Mouse (Mus musculus) ES-E14 (cell line): ENCODE results near the gene Borcs5. TPM values are rescaled to one million over a fixed set of nuclear protein-coding genes. Genes with fewer than 3 reads are reported as not detected.

Source experiments
- DNase-seq: peaks from one replicate; pipeline ENCODE4 v3.0.0-alpha.2; 2013; ENCODE audit warnings: low read depth, low spot score
- H3K27ac ChIP-seq: 2 replicates; pipeline ENCODE4 v1.5.1; 2012; ENCODE audit warnings: low read depth, mild to moderate bottlenecking, low read length, moderate library complexity, mixed read lengths; ENCODE audit not compliant: poor library complexity, insufficient read depth, severe bottlenecking
- H3K36me3 ChIP-seq: 2 replicates; pipeline ENCODE4 v1.6.1; 2012; ENCODE audit warnings: mild to moderate bottlenecking, low read length, moderate library complexity, mixed read lengths; ENCODE audit not compliant: control insufficient read depth, poor library complexity, insufficient read depth, severe bottlenecking
- H3K4me1 ChIP-seq, 2 experiments: fragments of 150-350 bp in 1 of 2; sonication (generic) in 1 of 2; 2 replicates each; pipeline ENCODE4 v1.6.1; 2012; ENCODE audit warnings: low read length in 2 of 2, mild to moderate bottlenecking in 1 of 2, mixed read lengths in 1 of 2; ENCODE audit not compliant: control insufficient read depth in 2 of 2, insufficient read depth in 2 of 2, poor library complexity in 1 of 2
- H3K4me3 ChIP-seq, 2 experiments: fragments of 150-350 bp in 1 of 2; sonication (generic) in 1 of 2; 2 replicates each; pipeline ENCODE4 v1.5.1; 2012; ENCODE audit warnings: low read length in 2 of 2, low read depth in 1 of 2, mild to moderate bottlenecking in 1 of 2, mixed read lengths in 1 of 2; ENCODE audit not compliant: insufficient read depth in 1 of 2, poor library complexity in 1 of 2, severe bottlenecking in 1 of 2
- H3K9ac ChIP-seq: 2 replicates; pipeline ENCODE4 v1.6.1; 2012; ENCODE audit warnings: low read depth, mild to moderate bottlenecking, low read length, mixed read lengths; ENCODE audit not compliant: poor library complexity, insufficient read depth, severe bottlenecking
- H3K9me3 ChIP-seq: fragments of 150-350 bp; sonication (generic); 2 replicates; pipeline ENCODE4 v1.6.1; 2012; ENCODE audit warnings: low read depth, mild to moderate bottlenecking, low read length; ENCODE audit not compliant: control insufficient read depth, insufficient read depth
- CHD2 ChIP-seq: IDR thresholded peaks from 2 replicates; pipeline ENCODE4 v1.6.1; 2014; ENCODE audit warnings: mild to moderate bottlenecking, low read depth, low read length, inconsistent platforms
- HCFC1 ChIP-seq: IDR thresholded peaks from 2 replicates; pipeline ENCODE4 v1.6.1; 2012; ENCODE audit warnings: low read length, inconsistent platforms, borderline replicate concordance; ENCODE audit not compliant: insufficient read depth
- MAFK ChIP-seq: IDR thresholded peaks from 2 replicates; pipeline ENCODE4 v1.6.1; 2014; ENCODE audit warnings: mild to moderate bottlenecking, low read depth, low read length, inconsistent platforms; ENCODE audit not compliant: insufficient read depth
- ZC3H11A ChIP-seq: IDR thresholded peaks from 2 replicates; pipeline ENCODE4 v1.6.1; 2012; ENCODE audit warnings: low read depth, mild to moderate bottlenecking, inconsistent platforms, low read length, borderline replicate concordance
- ZNF384 ChIP-seq: IDR thresholded peaks from 2 replicates; pipeline ENCODE4 v1.6.1; 2012; ENCODE audit warnings: low read depth, low read length, inconsistent platforms
- in situ Hi-C, 2 experiments: fragments of 600-800 bp; cut with MboI; formaldehyde crosslinking; loops; one replicate each; pipeline ENCODE4 v1.15.1; 2025; ENCODE audit warnings: low sequenced_read_pairs in 2 of 2, inconsistent platforms in 1 of 2; ENCODE audit not compliant: unreplicated experiment in 2 of 2
- total RNA-seq: library from RNA; depleted of rRNA; stranded (reverse); fragments of 300-350 nt; gene quantifications from 2 replicates; pipeline ENCODE4 v1.2.3, GENCODE M21; 2012

Borcs5 gene
- total RNA-seq, 1 experiment, result 10.1 TPM

GRCm38 (mm10) chr6:134721729-134722269 is 82.5 kb downstream of the Borcs5 start:
- no peak overlapping the region for H3K27ac ChIP-seq
- TF ChIP-seq ZC3H11A, result no peak
- no peak for TF ChIP-seq ZNF384
- TF ChIP-seq HCFC1, result no peak
- TF ChIP-seq MAFK, result no peak
- no peak for TF ChIP-seq CHD2
- H3K4me1 ChIP-seq, result no peaks in the 10 kb centered on the region
- in situ Hi-C loops, result no loop called here
- no peak overlapping the region for H3K9ac ChIP-seq
- DNase-seq, result no peak
- H3K36me3 ChIP-seq, result peaks cover 7% of the 10 kb centered on the region; the same call in 1 of the 2 replicates
- H3K4me3 ChIP-seq, result no peak overlapping the region
- H3K9me3 ChIP-seq, result no peaks in the 10 kb centered on the region

DNA sequence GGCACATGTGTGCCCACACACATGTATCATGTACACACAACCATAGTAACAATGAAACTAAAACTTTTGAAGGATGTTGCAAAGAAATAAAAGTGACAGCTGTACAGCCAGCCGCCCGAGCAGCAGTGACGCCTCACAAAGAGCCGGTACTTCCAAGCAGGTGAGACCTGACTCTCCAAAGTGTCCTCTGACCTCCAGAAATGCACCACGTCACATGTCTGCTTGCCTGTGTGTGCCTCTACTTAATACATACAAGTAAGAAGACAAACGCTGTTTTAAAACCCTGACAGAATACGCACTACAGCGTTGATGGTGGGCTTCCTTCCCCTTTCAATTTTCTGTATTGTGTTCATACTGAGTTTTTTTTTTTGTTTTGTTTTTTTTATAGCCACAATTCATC is 83.6 kb downstream of the Borcs5 start:
- no peak overlapping the region for H3K27ac ChIP-seq

DNA sequence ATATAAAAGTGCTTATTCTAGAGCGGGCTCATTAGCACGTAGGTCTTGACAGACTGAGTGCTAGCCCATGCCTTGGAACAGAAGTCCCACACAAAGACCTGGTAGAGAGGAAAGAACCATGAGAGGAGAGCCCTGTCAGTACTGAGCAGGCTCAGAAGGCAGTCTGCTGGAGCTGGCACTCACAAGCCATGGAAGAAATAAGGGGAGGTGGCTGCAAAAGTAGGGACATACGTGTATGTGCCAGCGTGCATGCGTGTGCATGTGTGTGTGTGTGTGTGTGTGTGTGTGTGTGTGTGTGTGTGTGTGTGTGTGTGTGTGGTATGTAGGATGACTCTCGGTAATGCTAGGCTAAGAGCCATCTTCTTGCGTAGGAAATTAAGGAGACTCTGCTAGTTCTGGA is 84.0 kb downstream of the Borcs5 start:
- Histone ChIP-seq H3K9me3 (no peaks in the 10 kb centered on the region), H3K4me1 (no peaks in the 10 kb centered on the region), H3K9ac (no peak overlapping the region), H3K36me3 (peaks cover 7% of the 10 kb centered on the region; the same call in 1 of the 2 replicates), H3K27ac (no peak overlapping the region), H3K4me3 (no peak overlapping the region)
- in situ Hi-C loops, result no loop called here
- TF ChIP-seq HCFC1 (no peak), MAFK (no peak), CHD2 (no peak), ZNF384 (no peak)
- DNase-seq, result no peak

More for the DNA sequence above, 83.6 kb downstream of the Borcs5 start:
- TF ChIP-seq CHD2, result no peak
- no peak for TF ChIP-seq ZNF384
- no peak for TF ChIP-seq ZC3H11A
- no peak for TF ChIP-seq MAFK
- TF ChIP-seq HCFC1, result no peak
- no peak overlapping the region for H3K9ac ChIP-seq
- H3K4me3 ChIP-seq, result no peak overlapping the region
- no peaks in the 10 kb centered on the region for H3K9me3 ChIP-seq
- no peaks in the 10 kb centered on the region for H3K4me1 ChIP-seq
- no peak for DNase-seq
- peaks cover 7% of the 10 kb centered on the region; the same call in 1 of the 2 replicates for H3K36me3 ChIP-seq
- in situ Hi-C loops, result no loop called here

- TF ChIP-seq HCFC1 (no peak), MAFK (no peak), CHD2 (no peak), ZC3H11A (no peak), ZNF384 (no peak)
- H3K27ac ChIP-seq, result no peak overlapping the region
- no peak overlapping the region for H3K4me3 ChIP-seq
- no peak overlapping the region for H3K9ac ChIP-seq
- peaks cover 7% of the 10 kb centered on the region; the same call in 1 of the 2 replicates for H3K36me3 ChIP-seq
- H3K9me3 ChIP-seq, result no peaks in the 10 kb centered on the region
- in situ Hi-C loops, result no loop called here
- H3K4me1 ChIP-seq, result no peaks in the 10 kb centered on the region
- no peak for DNase-seq
Measured at GRCm38 (mm10) chr6:134723833-134724553, 84.7 kb downstream of the Borcs5 start.

- H3K9ac ChIP-seq, result no peak overlapping the region
- no peak for TF ChIP-seq CHD2
- TF ChIP-seq HCFC1, result no peak
- TF ChIP-seq ZNF384, result no peak
- TF ChIP-seq MAFK, result no peak
- TF ChIP-seq ZC3H11A, result no peak
- no peak for DNase-seq
- in situ Hi-C loops, result no loop called here
- peaks cover 4% of the 10 kb centered on the region; the same call in 1 of the 2 replicates for H3K36me3 ChIP-seq
- no peaks in the 10 kb centered on the region for H3K4me1 ChIP-seq
- H3K4me3 ChIP-seq, result no peak overlapping the region
- no peak overlapping the region for H3K27ac ChIP-seq
- no peaks in the 10 kb centered on the region for H3K9me3 ChIP-seq
Measured at GRCm38 (mm10) chr6:134725406-134725805, 86.1 kb downstream of the Borcs5 start.
